Mouse (Mus musculus) gastrocnemius, postnatal 4 days (tissue): ENCODE results near the gene Rai14. TPM values are rescaled to one million over a fixed set of nuclear protein-coding genes. Genes with fewer than 3 reads are reported as not detected.

ENCODE experiments used
- DNase-seq, 2 experiments: peaks; one replicate each; pipeline ENCODE4 v3.0.0; 2021 to 2022; ENCODE audit warnings: low spot score in 2 of 2, mixed read lengths in 2 of 2
- total RNA-seq, 2 experiments: library from RNA; stranded (reverse); gene quantifications; 2 replicates each; pipeline ENCODE4 v1.2.3; 2021

Gene Rai14
- total RNA-seq, 2 experiments from 2014 or later = 15.7 to 19.3 TPM

GRCm38 (mm10) chr15:10721259-10721781 lies 6.9 kb upstream of the Rai14 start:
- DNase-seq = no peak

- no peak for DNase-seq
Measured at GRCm38 (mm10) chr15:10720671-10721070, 6.2 kb upstream of the Rai14 start.

- no peak for DNase-seq
Measured at GRCm38 (mm10) chr15:10720188-10720587, 5.8 kb upstream of the Rai14 start.

- DNase-seq = no peak
Measured at GRCm38 (mm10) chr15:10719511-10719910, 5.1 kb upstream of the Rai14 start.

GRCm38 (mm10) chr15:10718763-10719162 lies 4.3 kb upstream of the Rai14 start:
- DNase-seq = no peak

GRCm38 (mm10) chr15:10717284-10717683 lies 2.9 kb upstream of the Rai14 start:
- no peak for DNase-seq

- DNase-seq = no peak
Measured at GRCm38 (mm10) chr15:10715966-10716365, 1.5 kb upstream of the Rai14 start.

GRCm38 (mm10) chr15:10715139-10715505 lies 698 bp upstream of the Rai14 start:
- peak in 1 of 2 experiments; percentile 35 for DNase-seq

GRCm38 (mm10) chr15:10713626-10714316 lies 653 bp downstream of the Rai14 start:
- DNase-seq = peak in 1 of 2 experiments; percentile 35

GRCm38 (mm10) chr15:10713181-10713625 lies 1.2 kb downstream of the Rai14 start:
- no peak for DNase-seq

- no peak for DNase-seq
Measured at GRCm38 (mm10) chr15:10712288-10712687, 2.1 kb downstream of the Rai14 start.

- no peak for DNase-seq
Measured at GRCm38 (mm10) chr15:10711231-10711630, 3.2 kb downstream of the Rai14 start.

GRCm38 (mm10) chr15:10708591-10709272 lies 5.7 kb downstream of the Rai14 start:
- DNase-seq = no peak

GRCm38 (mm10) chr15:10707109-10707508 lies 7.3 kb downstream of the Rai14 start:
- no peak for DNase-seq

- no peak for DNase-seq
Measured at GRCm38 (mm10) chr15:10706414-10706813, 8.0 kb downstream of the Rai14 start.

GRCm38 (mm10) chr15:10705752-10706151 lies 8.7 kb downstream of the Rai14 start:
- DNase-seq = no peak

- no peak for DNase-seq
Measured at GRCm38 (mm10) chr15:10704328-10704727, 10.1 kb downstream of the Rai14 start.

- no peak for DNase-seq
Measured at GRCm38 (mm10) chr15:10701571-10701970, 12.9 kb downstream of the Rai14 start.

GRCm38 (mm10) chr15:10700891-10701466 lies 13.4 kb downstream of the Rai14 start:
- no peak for DNase-seq

GRCm38 (mm10) chr15:10696478-10697234 lies 17.8 kb downstream of the Rai14 start:
- no peak for DNase-seq

GRCm38 (mm10) chr15:10692627-10693026 lies 21.8 kb downstream of the Rai14 start:
- DNase-seq = no peak
